Mouse (Mus musculus) R1 (cell line): Measurements from ENCODE around the gene Klhdc4.

ENCODE experiments used
- DNase-seq: peaks from one replicate; pipeline ENCODE4 v3.0.0-alpha.2; 2018; ENCODE audit warnings: low read depth, low spot score

Gene Klhdc4

GRCm38 (mm10) chr8:121850018-121850417, 20.6 kb upstream of the Klhdc4 start:
- peak; percentile 84 for DNase-seq

GRCm38 (mm10) chr8:121849303-121849702, 19.9 kb upstream of the Klhdc4 start:
- no peak for DNase-seq

GRCm38 (mm10) chr8:121848495-121848894, 19.1 kb upstream of the Klhdc4 start:
- no peak for DNase-seq

- DNase-seq, result no peak
These were observed 18.6 kb upstream of the Klhdc4 start for GRCm38 (mm10) chr8:121847987-121848386.

GRCm38 (mm10) chr8:121847261-121847822, 18.0 kb upstream of the Klhdc4 start:
- no peak for DNase-seq

- no peak for DNase-seq
These were observed 17.4 kb upstream of the Klhdc4 start for GRCm38 (mm10) chr8:121846815-121847214.

- no peak for DNase-seq
These were observed 15.4 kb upstream of the Klhdc4 start for GRCm38 (mm10) chr8:121844765-121845164.

- DNase-seq, result no peak
These were observed 13.9 kb upstream of the Klhdc4 start for GRCm38 (mm10) chr8:121843184-121843733.

GRCm38 (mm10) chr8:121842064-121842955, 12.9 kb upstream of the Klhdc4 start:
- no peak for DNase-seq

GRCm38 (mm10) chr8:121841242-121841641, 11.9 kb upstream of the Klhdc4 start:
- peak; percentile 90 for DNase-seq

- DNase-seq, result peak; percentile 88
These were observed 3.1 kb upstream of the Klhdc4 start for GRCm38 (mm10) chr8:121832503-121832902.

- no peak for DNase-seq
These were observed 2.7 kb upstream of the Klhdc4 start for GRCm38 (mm10) chr8:121832061-121832460.

GRCm38 (mm10) chr8:121829777-121830362, 501 bp upstream of the Klhdc4 start:
- no peak for DNase-seq

GRCm38 (mm10) chr8:121828376-121829023, 869 bp downstream of the Klhdc4 start:
- DNase-seq, result no peak

GRCm38 (mm10) chr8:121827726-121828125, 1.6 kb downstream of the Klhdc4 start:
- DNase-seq, result peak; percentile 32

GRCm38 (mm10) chr8:121821770-121822169, 7.6 kb downstream of the Klhdc4 start:
- peak; percentile 60 for DNase-seq

GRCm38 (mm10) chr8:121821320-121821719, 8.0 kb downstream of the Klhdc4 start:
- DNase-seq, result peak; percentile 26

- DNase-seq, result no peak
These were observed 8.5 kb downstream of the Klhdc4 start for GRCm38 (mm10) chr8:121820840-121821239.

- DNase-seq, result no peak
These were observed 11.1 kb downstream of the Klhdc4 start for GRCm38 (mm10) chr8:121818226-121818625.

- DNase-seq, result no peak
These were observed 17.3 kb downstream of the Klhdc4 start for GRCm38 (mm10) chr8:121811931-121812570.

GRCm38 (mm10) chr8:121811502-121811901, 17.9 kb downstream of the Klhdc4 start:
- DNase-seq, result no peak
